Mouse (Mus musculus) myocyte (in vitro differentiated cells): ENCODE results near the gene Gm47995. TPM values are rescaled to one million over a fixed set of nuclear protein-coding genes. Genes with fewer than 3 reads are reported as not detected.

Experiments used
- H3K27me3 ChIP-seq: one replicate; pipeline ENCODE4 v1.6.1; 2011; ENCODE audit not compliant: control insufficient read depth, insufficient read depth, insufficient read length
- H3K36me3 ChIP-seq: one replicate; pipeline ENCODE4 v1.6.1; 2011; ENCODE audit not compliant: control insufficient read depth, insufficient read depth
- H3K4me2 ChIP-seq: one replicate; pipeline ENCODE4 v1.6.1; 2011; ENCODE audit warnings: low read depth, control low read depth
- H3K4me3 ChIP-seq: one replicate; pipeline ENCODE4 v1.5.1; 2011; ENCODE audit warnings: mild to moderate bottlenecking, control low read depth, moderate library complexity
- H3K79me2 ChIP-seq: one replicate; pipeline ENCODE4 v1.6.1; 2011; ENCODE audit not compliant: control insufficient read depth, insufficient read depth
- H3ac ChIP-seq: one replicate; pipeline ENCODE4 v1.6.1; 2011; ENCODE audit not compliant: control insufficient read depth, insufficient read length
- MYOD1 ChIP-seq, 3 experiments: IDR thresholded peaks; one replicate each; pipeline ENCODE4 v1.6.1; 2011; ENCODE audit warnings: control low read depth in 2 of 3, low read depth in 2 of 3, mild to moderate bottlenecking in 2 of 3, moderate library complexity in 1 of 3; ENCODE audit not compliant: insufficient read length in 2 of 3, control insufficient read depth in 1 of 3
- polyA plus RNA-seq: library from polyadenylated mRNA; unstranded; fragments of >200 nt; fragmentation: generic; extraction: Trizol; gene quantifications from one replicate; pipeline ENCODE4 v1.2.1, GENCODE M21; 2012; ENCODE audit warnings: missing spikeins

Gm47995 gene
- polyA plus RNA-seq, 1 experiment, result 0.23 TPM

DNA sequence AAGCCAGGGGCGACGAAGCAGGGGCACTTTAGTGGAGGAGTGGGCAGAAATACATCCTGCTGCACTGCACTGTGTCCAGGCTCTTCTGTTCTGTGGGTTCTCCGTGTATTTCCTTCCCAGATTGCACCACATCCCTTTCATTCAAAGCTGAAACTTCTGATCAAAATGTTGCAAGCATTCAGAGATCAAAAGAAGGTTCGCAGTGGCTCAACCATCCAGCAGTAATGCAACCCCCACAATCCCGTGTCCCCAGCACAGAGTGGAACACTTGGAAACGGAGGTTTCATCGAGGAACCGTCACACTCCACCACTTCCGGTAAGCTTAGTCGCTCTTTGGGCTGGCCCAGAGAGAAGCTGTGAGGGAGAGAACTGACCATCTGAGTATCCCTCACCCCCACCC, 46.9 kb downstream of the Gm47995 start:
- H3K4me3 ChIP-seq, result no peak overlapping the region
- no peak for TF ChIP-seq MYOD1 (IDR thresholded peaks at IDR 0.05; ENCODE audit: control insufficient read depth in 1 of 3, insufficient read length in 2 of 3, low read depth in 2 of 3)
- no peak overlapping the region for H3K4me2 ChIP-seq
- no peak overlapping the region for H3ac ChIP-seq
- peaks cover 16% of the 10 kb centered on the region for H3K79me2 ChIP-seq
- peaks cover 37% of the 10 kb centered on the region for H3K36me3 ChIP-seq
- no peaks in the 10 kb centered on the region for H3K27me3 ChIP-seq

DNA sequence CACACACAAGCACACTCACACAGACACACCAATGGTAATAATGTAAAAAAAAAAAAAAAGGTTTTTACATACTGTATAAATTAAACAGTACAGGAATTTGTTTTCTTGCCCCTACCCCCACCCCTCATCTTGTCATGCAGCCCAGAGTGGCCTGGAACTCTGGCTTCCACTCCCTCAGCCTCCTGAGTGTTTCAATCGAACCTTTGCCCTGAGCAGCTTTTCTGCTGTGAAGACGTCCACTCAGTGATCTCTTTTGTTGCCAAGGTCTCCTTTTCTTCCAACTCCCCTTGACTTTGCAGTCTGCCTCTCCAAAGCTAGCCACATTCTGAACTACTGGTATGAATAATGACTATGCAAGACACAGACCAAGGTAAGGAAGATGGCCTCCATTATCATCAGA, 47.6 kb downstream of the Gm47995 start:
- no peak overlapping the region for H3K4me3 ChIP-seq
- H3K27me3 ChIP-seq, result no peaks in the 10 kb centered on the region
- no peak overlapping the region for H3ac ChIP-seq
- H3K79me2 ChIP-seq, result peaks cover 16% of the 10 kb centered on the region
- TF ChIP-seq MYOD1 (IDR thresholded peaks at IDR 0.05; ENCODE audit: control insufficient read depth in 1 of 3, insufficient read length in 2 of 3, low read depth in 2 of 3), result no peak
- H3K36me3 ChIP-seq, result peaks cover 37% of the 10 kb centered on the region
- H3K4me2 ChIP-seq, result no peak overlapping the region

Other genes with a start within 250 kb of the Gm47995 start
- gene Hmcn1, start 205.0 kb upstream of the Gm47995 start, polyA plus RNA-seq, result 0.12 TPM
- gene Gm47985, start 15.9 kb upstream of the Gm47995 start, polyA plus RNA-seq, result 0.12 TPM
- 0.13 TPM for gene Gm8947, start 6.1 kb upstream of the Gm47995 start, polyA plus RNA-seq
- gene 3110040M04Rik, start 5.7 kb downstream of the Gm47995 start, polyA plus RNA-seq, result 0.30 TPM
- 0.14 TPM for gene Gm47996, start 11.7 kb downstream of the Gm47995 start, polyA plus RNA-seq
- 95.1 TPM for gene Ivns1abp, start 146.0 kb downstream of the Gm47995 start, polyA plus RNA-seq
- gene Swt1, start 230.0 kb downstream of the Gm47995 start, polyA plus RNA-seq, result 2.7 TPM
- 14.6 TPM for gene Trmt1l, start 230.1 kb downstream of the Gm47995 start, polyA plus RNA-seq